Mouse (Mus musculus): Measurements from ENCODE around the gene Epas1. TPM values are rescaled to one million over a fixed set of nuclear protein-coding genes. Genes with fewer than 3 reads are reported as not detected.

The Epas1 gene
- polyA plus RNA-seq, 1 experiment from 2014 or later = 4.2 TPM

DNA sequence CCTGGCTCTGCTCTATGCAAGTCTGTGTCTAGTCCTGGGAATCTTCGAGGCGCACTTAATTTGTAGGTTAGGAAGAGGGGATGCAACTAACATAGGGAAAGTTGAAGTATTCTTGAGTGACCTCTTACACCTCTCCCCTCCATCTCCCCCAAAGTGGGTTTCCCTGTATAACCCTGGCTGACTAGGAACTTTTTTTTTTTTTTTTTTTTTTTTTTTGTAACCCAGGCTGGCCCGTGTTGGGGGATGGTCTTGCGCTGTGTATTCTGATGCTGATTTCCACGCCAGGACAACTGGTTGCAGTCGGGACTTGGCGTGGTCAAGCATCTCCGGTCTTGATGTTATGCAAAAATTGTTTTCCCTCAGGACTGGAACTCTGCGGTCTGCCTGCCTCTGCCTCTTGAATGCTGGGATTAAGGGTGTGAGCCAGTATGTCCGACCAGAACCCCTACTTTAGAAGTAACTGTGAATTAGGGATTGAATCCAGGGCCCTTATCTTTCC is 2.1 kb upstream of the Epas1 start:
- ATAC-seq = no peak
- Histone ChIP-seq H3K4me1 (replicated peaks; ENCODE audit: control insufficient read depth, insufficient read depth, low read length) (peaks cover 27% of the 10 kb centered on the region), H3K27ac (ENCODE audit: low read length) (no peak overlapping the region), H3K27me3 (replicated peaks; ENCODE audit: control insufficient read depth, insufficient read depth, low read length) (peaks cover 45% of the 10 kb centered on the region), H3K4me2 (ENCODE audit: low read length) (no peak overlapping the region), H3K9me3 (ENCODE audit: control insufficient read depth, low read length) (no peaks in the 10 kb centered on the region), H3K9ac (replicated peaks; ENCODE audit: low read depth, low read length) (no peak overlapping the region), H3K4me3 (replicated peaks; ENCODE audit: low read length) (no peak overlapping the region), H3K36me3 (ENCODE audit: control insufficient read depth, insufficient read depth) (no peaks in the 10 kb centered on the region)
- WGBS = 77% methylated on average over 10 of the region's 10 CpGs

- WGBS = under 1% methylated on average over 55 of the region's 55 CpGs
- H3K27ac ChIP-seq (ENCODE audit: low read length) = no peak overlapping the region
- H3K4me1 ChIP-seq (replicated peaks; ENCODE audit: control insufficient read depth, insufficient read depth, low read length) = peaks cover 27% of the 10 kb centered on the region
- no peaks in the 10 kb centered on the region for H3K9me3 ChIP-seq (ENCODE audit: control insufficient read depth, low read length)
- H3K4me3 ChIP-seq (replicated peaks; ENCODE audit: low read length) = peak overlapping the region; percentile 52
- peak overlapping the region; percentile 3; the same call in 1 of the 2 replicates for H3K9ac ChIP-seq (replicated peaks; ENCODE audit: low read depth, low read length)
- H3K36me3 ChIP-seq (ENCODE audit: control insufficient read depth, insufficient read depth) = no peaks in the 10 kb centered on the region
- H3K4me2 ChIP-seq (ENCODE audit: low read length) = peak overlapping the region; percentile 94
- ATAC-seq = no peak
- peaks cover 48% of the 10 kb centered on the region for H3K27me3 ChIP-seq (replicated peaks; ENCODE audit: control insufficient read depth, insufficient read depth, low read length)
Observed at GRCm38 (mm10) chr17:86753931-86754805, 668 bp downstream of the Epas1 start.

- WGBS = under 1% methylated on average over 52 of the region's 52 CpGs
- H3K27me3 ChIP-seq (replicated peaks; ENCODE audit: control insufficient read depth, insufficient read depth, low read length) = peaks cover 46% of the 10 kb centered on the region
- peak overlapping the region; percentile 3; the same call in 1 of the 2 replicates for H3K9ac ChIP-seq (replicated peaks; ENCODE audit: low read depth, low read length)
Observed at GRCm38 (mm10) chr17:86754806-86755571, 1.5 kb downstream of the Epas1 start.

GRCm38 (mm10) chr17:86755581-86756195 is 2.2 kb downstream of the Epas1 start:
- H3K27ac ChIP-seq (ENCODE audit: low read length) = no peak overlapping the region
- H3K4me2 ChIP-seq (ENCODE audit: low read length) = peak overlapping the region; percentile 94; the same call in 1 of the 2 replicates
- peaks cover 46% of the 10 kb centered on the region for H3K27me3 ChIP-seq (replicated peaks; ENCODE audit: control insufficient read depth, insufficient read depth, low read length)
- peak overlapping the region; percentile 52 for H3K4me3 ChIP-seq (replicated peaks; ENCODE audit: low read length)
- H3K9me3 ChIP-seq (ENCODE audit: control insufficient read depth, low read length) = no peaks in the 10 kb centered on the region
- 19% methylated on average over 11 of the region's 11 CpGs for WGBS
- H3K4me1 ChIP-seq (replicated peaks; ENCODE audit: control insufficient read depth, insufficient read depth, low read length) = peaks cover 27% of the 10 kb centered on the region
- H3K9ac ChIP-seq (replicated peaks; ENCODE audit: low read depth, low read length) = no peak overlapping the region
- H3K36me3 ChIP-seq (ENCODE audit: control insufficient read depth, insufficient read depth) = no peaks in the 10 kb centered on the region
- no peak for ATAC-seq

More at GRCm38 (mm10) chr17:86754806-86755571, 1.5 kb downstream of the Epas1 start:
- no peak for ATAC-seq
- Histone ChIP-seq H3K36me3 (ENCODE audit: control insufficient read depth, insufficient read depth) (no peaks in the 10 kb centered on the region), H3K27ac (ENCODE audit: low read length) (no peak overlapping the region), H3K4me2 (ENCODE audit: low read length) (peak overlapping the region; percentile 94), H3K4me3 (replicated peaks; ENCODE audit: low read length) (peak overlapping the region; percentile 52), H3K9me3 (ENCODE audit: control insufficient read depth, low read length) (no peaks in the 10 kb centered on the region), H3K4me1 (replicated peaks; ENCODE audit: control insufficient read depth, insufficient read depth, low read length) (peaks cover 27% of the 10 kb centered on the region)

- no peak overlapping the region for H3K4me3 ChIP-seq (replicated peaks; ENCODE audit: low read length)
- no peak overlapping the region for H3K27ac ChIP-seq (ENCODE audit: low read length)
- H3K4me1 ChIP-seq (replicated peaks; ENCODE audit: control insufficient read depth, insufficient read depth, low read length) = peaks cover 27% of the 10 kb centered on the region
- ATAC-seq = no peak
- peaks cover 34% of the 10 kb centered on the region for H3K27me3 ChIP-seq (replicated peaks; ENCODE audit: control insufficient read depth, insufficient read depth, low read length)
- H3K9me3 ChIP-seq (ENCODE audit: control insufficient read depth, low read length) = no peaks in the 10 kb centered on the region
- WGBS = 33% methylated on average over 2 of the region's 2 CpGs
- no peak overlapping the region for H3K4me2 ChIP-seq (ENCODE audit: low read length)
- no peak overlapping the region for H3K9ac ChIP-seq (replicated peaks; ENCODE audit: low read depth, low read length)
- no peaks in the 10 kb centered on the region for H3K36me3 ChIP-seq (ENCODE audit: control insufficient read depth, insufficient read depth)
Observed at GRCm38 (mm10) chr17:86757621-86758020, 4.1 kb downstream of the Epas1 start.

DNA sequence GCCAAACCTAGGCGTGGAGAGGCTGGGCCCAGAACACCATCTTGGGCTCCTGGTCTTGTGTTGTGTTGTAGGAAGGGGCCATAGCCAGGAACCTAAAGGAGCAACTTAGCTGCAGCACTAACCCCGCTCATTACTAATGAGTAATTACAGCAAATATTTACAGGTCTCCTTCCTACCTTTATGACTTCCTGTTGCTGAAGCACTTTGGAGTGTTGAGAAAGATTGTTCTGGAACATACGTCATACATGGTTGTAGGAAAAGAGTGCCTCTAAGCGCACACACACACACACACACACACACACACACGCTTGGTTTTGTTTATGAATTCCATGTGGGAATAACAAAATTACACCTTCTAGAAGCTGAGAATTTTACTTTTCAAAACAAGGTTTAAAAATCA is 8.4 kb downstream of the Epas1 start:
- H3K9me3 ChIP-seq (ENCODE audit: control insufficient read depth, low read length) = no peaks in the 10 kb centered on the region
- H3K4me2 ChIP-seq (ENCODE audit: low read length) = no peak overlapping the region
- H3K36me3 ChIP-seq (ENCODE audit: control insufficient read depth, insufficient read depth) = no peaks in the 10 kb centered on the region
- no peak overlapping the region for H3K4me3 ChIP-seq (replicated peaks; ENCODE audit: low read length)
- no peaks in the 10 kb centered on the region for H3K4me1 ChIP-seq (replicated peaks; ENCODE audit: control insufficient read depth, insufficient read depth, low read length)
- 90% methylated on average over 5 of the region's 5 CpGs for WGBS
- no peak for ATAC-seq
- H3K27ac ChIP-seq (ENCODE audit: low read length) = no peak overlapping the region
- H3K27me3 ChIP-seq (replicated peaks; ENCODE audit: control insufficient read depth, insufficient read depth, low read length) = no peaks in the 10 kb centered on the region
- no peak overlapping the region for H3K9ac ChIP-seq (replicated peaks; ENCODE audit: low read depth, low read length)

DNA sequence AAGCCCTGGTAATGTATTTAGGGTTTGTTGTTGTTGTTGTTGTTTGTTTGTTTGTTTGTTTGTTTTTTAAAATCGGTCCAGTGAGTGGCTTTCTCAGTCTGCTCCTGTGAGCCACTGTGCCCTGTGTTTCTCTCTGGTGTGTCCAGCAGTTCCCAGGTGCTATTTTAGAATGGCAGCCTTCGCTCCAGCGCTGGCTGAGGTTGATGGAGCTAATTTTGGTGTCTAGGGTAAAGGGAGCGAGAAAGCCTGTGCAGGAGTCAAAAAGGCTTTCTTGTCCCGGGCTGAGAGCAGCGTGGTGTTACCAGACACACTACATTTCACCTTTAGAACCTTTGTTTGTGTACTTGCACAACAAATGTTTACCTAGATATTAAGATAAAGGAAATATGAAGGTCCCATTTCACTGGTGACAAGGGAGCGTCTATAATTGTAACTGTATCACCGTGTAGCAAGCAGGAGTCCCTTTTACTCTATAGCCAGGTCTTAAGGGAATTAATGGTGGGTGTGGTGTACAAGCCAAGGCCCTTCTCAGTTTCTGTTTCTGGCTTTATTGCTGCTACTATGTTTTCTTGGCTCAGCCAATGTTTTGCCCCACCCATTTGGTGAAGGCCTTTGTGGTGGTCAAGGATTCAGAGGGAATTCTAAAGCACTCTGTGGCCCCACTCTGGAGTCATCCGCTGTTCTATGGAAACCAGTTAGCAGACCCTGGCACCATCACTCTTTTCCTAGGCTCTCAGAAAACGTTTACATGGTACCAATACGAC is 9.2 kb downstream of the Epas1 start:
- WGBS = 86% methylated on average over 11 of the region's 11 CpGs

DNA sequence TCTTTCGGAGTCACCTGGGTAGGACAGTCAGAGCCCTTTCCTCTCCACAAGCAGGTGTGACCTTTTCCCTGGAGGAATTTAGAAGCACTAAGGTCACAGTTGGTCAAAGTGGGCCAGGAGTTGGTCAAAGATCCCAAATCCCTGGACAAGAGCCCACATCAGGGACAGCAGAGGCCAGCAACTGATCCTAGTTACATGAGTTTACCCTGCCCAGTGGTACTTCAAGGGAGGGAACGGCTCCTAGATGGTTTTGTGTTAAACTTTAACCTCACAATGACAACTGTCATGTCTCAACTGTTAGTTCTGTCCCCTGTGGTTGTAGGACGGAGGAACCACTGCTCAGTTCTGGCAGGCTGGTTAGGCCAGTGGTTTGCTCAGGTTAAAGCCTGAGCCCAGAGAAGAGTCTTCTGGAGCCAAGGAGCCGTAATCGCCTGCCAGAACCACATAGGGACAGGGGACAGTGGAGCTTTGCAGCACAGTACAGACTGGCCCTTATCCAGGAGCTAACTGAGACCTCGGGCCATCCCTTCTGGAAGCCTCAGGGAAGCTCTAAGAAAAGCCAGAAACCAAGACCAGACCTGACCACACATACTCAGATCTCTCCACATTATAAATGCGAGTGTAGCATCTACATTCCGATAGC is 12.4 kb downstream of the Epas1 start:
- no peaks in the 10 kb centered on the region for H3K4me1 ChIP-seq (replicated peaks; ENCODE audit: control insufficient read depth, insufficient read depth, low read length)
- H3K27me3 ChIP-seq (replicated peaks; ENCODE audit: control insufficient read depth, insufficient read depth, low read length) = no peaks in the 10 kb centered on the region
- no peak overlapping the region for H3K9ac ChIP-seq (replicated peaks; ENCODE audit: low read depth, low read length)
- 95% methylated on average over 8 of the region's 8 CpGs for WGBS
- H3K27ac ChIP-seq (ENCODE audit: low read length) = no peak overlapping the region
- H3K9me3 ChIP-seq (ENCODE audit: control insufficient read depth, low read length) = no peaks in the 10 kb centered on the region
- H3K4me3 ChIP-seq (replicated peaks; ENCODE audit: low read length) = no peak overlapping the region
- ATAC-seq = no peak
- H3K4me2 ChIP-seq (ENCODE audit: low read length) = no peak overlapping the region
- H3K36me3 ChIP-seq (ENCODE audit: control insufficient read depth, insufficient read depth) = no peaks in the 10 kb centered on the region

More for the DNA sequence above, 9.2 kb downstream of the Epas1 start:
- H3K4me2 ChIP-seq (ENCODE audit: low read length) = no peak overlapping the region
- H3K9me3 ChIP-seq (ENCODE audit: control insufficient read depth, low read length) = no peaks in the 10 kb centered on the region
- ATAC-seq = no peak
- no peaks in the 10 kb centered on the region for H3K36me3 ChIP-seq (ENCODE audit: control insufficient read depth, insufficient read depth)
- no peak overlapping the region for H3K27ac ChIP-seq (ENCODE audit: low read length)
- no peak overlapping the region for H3K4me3 ChIP-seq (replicated peaks; ENCODE audit: low read length)
- no peak overlapping the region for H3K9ac ChIP-seq (replicated peaks; ENCODE audit: low read depth, low read length)
- no peaks in the 10 kb centered on the region for H3K4me1 ChIP-seq (replicated peaks; ENCODE audit: control insufficient read depth, insufficient read depth, low read length)
- H3K27me3 ChIP-seq (replicated peaks; ENCODE audit: control insufficient read depth, insufficient read depth, low read length) = no peaks in the 10 kb centered on the region

Measured in forebrain, embryonic 16.5 days (tissue).